Mouse (Mus musculus) heart, postnatal 4 days (tissue): ENCODE results near the gene Gng7. TPM values are rescaled to one million over a fixed set of nuclear protein-coding genes. Genes with fewer than 3 reads are reported as not detected.

Source experiments
- DNase-seq: peaks from one replicate; pipeline ENCODE4 v3.0.0; 2021
- total RNA-seq, 2 experiments: library from RNA; stranded (reverse); gene quantifications; 2 replicates each; pipeline ENCODE4 v1.2.3; 2021

The Gng7 gene
- total RNA-seq, 2 experiments from 2014 or later, result 0.38 to 0.47 TPM

DNA sequence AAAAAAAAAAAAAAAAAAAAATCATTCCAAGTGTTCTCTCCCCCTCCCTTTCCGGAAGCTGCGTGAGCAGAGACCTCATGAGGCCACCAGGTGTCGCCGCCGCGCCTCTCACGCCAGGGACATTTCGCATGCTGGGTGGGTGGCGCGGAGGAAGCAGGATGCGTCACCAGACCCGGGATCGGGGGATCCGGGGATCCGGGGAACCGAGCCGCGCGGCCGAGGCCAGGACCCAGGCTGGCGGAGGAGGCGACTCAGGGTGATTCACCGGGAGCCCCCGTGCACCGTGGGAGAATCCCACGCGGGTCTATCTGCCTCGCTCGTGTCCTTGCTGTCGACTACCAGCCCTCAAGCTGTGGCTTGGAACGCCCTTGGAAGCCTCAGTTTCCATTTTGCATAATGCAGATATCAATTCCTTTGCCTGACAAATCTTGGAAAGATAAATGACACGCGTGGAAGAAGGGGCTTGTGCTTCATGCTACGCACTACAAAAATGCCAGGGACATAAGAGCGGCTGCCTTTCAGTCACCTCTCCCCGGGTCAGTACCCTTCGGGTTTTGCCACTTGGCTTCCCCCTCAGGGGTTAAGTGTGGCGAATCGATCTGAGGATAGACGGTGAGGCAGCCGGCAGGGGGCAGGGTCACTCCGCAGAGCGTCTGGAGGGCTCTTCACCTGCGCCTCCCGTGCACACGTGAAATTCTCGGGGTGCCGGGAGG is 86.0 kb downstream of the Gng7 start:
- peak; percentile 95 for DNase-seq

DNA sequence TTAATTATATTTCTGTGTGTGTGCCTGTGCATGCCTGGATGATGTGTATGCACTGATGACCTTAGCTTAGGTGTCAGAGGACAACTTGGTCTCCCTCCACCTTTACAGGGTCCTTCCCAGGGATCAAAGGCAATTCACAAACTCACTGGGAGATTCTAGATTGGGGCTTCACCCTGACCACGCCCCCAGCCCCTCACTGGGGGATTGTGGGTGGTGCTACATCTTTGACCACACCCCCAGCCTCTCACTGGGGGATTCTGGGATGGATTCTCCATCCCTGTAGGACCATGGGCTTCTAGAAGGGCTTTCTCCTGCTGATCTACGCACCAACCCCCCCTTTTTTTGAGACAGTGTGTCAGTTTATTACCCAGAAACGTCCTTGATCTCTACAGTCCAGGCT is 89.3 kb downstream of the Gng7 start:
- no peak for DNase-seq

DNA sequence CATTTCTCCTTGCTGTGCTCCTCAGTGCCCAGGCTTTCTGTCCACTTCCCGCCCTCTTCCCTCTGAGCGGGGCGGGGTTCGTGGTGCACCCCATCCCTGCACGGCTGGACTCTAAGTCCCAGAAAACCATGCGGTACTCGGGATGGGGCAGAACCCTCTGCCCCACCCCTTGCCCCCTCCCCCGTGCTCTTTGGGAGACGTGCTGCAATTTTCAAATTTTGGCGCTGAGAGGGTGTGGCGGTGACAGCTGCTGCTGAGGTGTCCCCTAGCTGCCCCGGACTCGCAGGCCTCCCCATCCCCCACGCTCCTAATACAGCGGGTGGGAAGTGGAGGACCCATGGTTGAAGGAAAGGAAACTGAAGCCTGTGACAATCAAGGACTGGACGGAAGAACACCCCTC is 92.8 kb downstream of the Gng7 start:
- DNase-seq, result peak; percentile 57

DNA sequence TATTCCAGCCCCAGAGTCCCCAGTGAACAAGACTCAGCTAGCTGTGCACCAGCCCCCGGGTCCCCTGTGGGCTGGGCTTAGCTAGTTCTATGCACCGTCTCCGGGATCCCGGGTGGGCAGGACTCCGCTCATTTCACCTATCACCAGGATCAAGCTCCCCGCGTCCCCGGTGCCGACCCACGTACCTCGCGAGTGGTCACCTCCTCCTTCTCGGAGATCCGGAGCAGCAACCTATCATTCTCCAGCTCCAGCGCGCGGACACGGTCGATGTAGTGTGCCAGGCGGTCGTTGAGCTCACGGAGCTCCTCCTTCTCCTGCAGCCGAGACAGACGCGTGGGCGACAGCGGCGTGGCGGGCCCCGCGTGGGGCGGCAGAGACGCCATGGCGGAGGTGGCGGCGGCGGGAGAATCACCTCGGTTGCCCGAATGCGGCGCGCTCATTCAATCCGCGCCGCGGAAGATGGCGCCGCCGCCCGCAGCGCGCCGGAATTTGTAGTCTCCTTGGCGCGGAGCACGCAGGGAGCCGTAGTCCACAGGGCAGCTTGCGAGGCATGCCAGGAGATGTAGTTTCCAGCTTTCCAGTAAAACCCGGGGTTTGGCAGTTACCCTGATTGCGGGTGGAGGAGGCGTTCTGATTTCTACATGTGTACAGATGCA is 96.8 kb downstream of the Gng7 start, which contains the start of gene Lmnb2:
Lmnb2 (minus strand) TSS at position 467 of the 656 bp plus-strand sequence.
- peak; percentile 76 for DNase-seq

DNA sequence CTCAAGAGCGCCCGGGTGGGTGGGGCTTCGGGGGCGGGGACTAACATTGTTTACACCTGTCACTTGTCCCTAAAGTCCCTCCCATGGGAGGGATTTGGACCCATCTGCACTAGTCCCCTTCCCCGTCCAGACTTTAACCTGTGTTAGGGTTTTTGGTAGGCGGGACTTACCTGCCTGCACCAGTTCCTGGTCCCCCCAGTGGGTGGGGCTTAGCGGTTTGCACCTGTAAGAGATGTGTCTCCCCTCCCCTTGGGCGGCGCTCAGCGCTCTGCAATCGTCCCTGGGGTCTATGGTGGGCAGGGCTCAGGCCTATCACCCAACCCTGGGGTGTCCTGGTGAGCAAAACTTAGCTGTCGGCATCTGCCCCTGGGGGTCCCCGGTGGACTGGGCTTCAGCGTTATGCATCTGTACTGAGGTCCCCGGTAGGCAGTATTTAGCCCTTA is 97.4 kb downstream of the Gng7 start:
- no peak for DNase-seq

DNA sequence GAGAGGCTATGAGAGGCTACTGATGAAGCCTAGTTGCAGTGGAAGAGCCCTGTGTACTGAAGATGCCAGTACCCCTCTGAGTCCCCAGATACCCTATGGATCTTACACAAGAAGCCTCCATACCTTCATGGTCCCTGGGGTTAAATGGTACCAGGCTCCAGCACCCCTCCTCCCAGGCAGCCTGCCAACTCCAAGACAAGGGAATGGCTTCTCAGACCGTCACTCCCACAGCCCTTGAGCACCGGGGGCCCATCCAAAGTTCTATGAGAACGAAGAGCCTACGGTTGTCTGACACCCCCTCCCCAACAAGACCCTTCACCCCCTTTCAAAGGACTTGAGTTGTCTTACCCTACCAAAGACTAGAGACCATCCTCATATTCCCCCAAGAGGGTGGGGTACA is 99.0 kb downstream of the Gng7 start:
- DNase-seq, result no peak

DNA sequence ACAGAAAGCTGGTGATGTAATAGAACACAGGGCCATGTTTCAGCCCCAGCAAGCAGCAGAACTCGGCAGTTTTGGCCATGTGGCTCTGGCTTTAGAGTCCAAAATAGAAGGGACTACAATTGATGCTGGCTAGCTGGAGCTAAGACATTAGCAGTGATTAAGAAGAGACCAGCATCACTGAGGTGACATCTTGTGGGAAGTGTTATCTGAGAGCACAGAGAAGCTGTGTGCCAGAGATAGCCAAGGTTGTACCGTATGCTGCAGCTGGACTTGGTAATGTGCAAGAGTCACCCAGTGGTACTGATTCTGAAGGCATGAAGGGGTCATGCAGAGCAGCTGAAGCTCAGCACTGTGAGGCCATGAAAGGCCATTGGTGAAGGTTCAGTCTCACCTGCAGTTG is 99.5 kb downstream of the Gng7 start:
- DNase-seq, result no peak

DNA sequence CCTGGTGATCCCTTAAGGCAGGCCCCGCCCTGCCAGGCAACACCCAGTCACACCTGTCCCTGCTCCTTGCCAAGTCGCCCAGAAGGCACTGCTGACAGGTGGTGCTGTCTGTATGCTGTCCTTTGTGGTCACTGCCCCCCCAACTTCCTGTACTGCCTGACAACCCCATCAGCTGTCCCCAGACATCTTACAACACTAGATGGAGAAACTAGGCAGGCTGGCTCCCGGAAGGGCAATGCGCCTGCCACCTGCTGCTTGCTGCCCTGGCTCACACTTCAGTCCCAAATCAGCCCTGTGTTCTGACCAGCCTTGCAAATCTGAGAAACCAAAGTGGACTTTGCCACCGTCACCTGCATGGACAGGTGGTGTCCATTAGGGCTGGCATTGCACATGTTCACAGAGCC is 100.5 kb downstream of the Gng7 start:
- DNase-seq, result no peak

DNA sequence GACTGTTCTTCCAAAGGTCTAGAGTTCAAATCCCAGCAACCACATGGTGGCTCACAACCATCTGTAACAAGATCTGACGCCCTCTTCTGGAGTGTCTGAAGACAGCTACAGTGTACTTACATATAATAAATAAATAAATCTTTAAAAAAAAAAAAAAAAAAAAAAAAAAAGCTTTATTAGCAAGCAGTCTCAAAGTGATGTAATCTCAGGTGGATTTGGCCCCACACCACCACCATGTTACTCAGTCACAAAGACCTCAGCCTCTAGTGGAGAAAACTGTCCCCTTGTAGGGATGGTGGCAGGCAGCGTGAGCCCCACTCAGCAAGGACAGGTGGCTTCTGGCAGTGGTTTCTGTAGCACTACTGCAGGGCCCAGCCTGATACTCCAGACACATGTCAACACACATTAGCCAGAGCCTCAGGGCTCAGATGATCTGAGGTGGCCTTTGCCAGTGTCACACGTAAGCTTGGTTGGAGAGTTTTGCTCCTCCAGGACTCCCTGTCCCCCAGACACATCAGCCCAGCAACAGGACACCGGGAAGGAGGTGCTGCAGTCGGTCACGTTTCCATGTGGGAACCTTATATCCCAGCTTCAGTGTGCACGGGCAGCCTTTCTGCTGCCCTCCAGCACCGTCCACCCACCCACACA is 101.3 kb downstream of the Gng7 start:
- DNase-seq, result no peak

DNA sequence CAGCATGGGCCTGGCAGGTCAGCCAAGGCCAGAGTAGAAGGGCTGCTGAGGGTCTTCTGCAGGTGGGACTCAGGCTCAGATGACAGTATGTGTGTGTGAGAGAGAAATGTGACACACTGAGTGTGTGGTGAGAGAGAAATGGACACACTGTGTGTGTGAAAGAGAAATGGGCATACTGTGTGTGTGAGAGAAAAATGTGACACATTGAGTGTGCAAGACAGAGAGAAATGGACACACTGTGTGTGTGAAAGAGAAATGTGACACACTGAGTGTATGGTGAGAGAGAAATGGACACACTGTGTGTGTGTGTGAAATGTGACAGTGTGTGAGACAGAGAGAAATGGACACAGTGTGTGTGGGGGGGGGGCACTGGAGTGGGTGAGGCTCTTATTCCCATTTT is 102.9 kb downstream of the Gng7 start:
- no peak for DNase-seq

DNA sequence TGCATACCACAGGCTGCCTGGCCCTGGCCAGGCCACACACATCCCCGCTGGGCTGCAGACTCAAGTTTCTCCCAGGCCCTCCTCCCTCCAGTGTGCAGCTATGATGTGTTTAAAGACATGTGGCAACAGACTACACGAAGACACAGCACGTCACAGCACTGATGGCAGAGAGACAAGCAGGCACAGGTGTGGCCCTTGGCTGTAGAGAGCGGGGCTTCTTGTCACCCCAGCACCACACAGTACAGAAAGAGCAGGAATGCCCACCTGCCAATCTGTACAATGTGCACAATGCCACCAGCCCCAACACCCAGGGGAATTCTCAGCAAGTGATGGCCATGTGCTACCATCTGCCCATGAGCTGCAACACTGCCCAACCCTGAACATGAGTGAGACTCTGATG is 103.4 kb downstream of the Gng7 start:
- DNase-seq, result no peak

DNA sequence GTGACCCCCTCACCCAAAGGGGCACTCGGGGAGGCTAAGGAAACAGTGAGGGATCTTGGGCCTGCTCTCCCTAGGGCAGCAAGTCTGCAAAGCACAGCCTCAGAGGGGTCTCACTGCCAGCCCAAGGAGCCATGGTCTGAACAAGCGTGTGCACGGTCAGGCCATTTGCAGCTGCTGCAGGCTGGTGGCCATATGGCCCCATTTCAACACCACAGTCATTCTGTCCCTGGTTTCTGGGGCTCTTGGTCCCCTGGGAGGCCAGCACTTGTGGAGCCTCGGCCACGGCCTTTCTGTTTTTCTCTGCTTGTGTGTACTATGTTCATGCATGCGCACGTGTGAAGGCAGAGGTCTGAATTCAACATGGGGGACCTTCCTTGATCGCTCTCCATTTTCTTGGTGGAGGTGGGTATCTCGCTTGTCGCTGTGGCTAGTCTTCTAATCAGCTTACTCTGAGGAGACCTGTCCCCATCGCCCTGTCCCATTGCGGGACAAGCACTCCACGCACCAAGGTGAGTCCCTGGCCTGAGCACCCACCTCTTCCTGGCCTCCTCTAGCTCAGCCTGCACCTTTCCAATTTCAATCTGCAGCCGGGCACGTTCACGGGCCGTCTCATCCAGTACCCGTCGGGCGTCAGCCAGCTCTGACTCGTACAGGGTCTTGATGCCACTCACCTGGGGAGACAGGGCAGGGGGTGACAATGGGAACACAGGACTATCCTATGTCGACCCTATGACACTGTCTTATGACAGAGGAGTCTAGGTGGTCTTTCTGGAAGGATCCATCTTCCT is 105.2 kb downstream of the Gng7 start:
- DNase-seq, result no peak

DNA sequence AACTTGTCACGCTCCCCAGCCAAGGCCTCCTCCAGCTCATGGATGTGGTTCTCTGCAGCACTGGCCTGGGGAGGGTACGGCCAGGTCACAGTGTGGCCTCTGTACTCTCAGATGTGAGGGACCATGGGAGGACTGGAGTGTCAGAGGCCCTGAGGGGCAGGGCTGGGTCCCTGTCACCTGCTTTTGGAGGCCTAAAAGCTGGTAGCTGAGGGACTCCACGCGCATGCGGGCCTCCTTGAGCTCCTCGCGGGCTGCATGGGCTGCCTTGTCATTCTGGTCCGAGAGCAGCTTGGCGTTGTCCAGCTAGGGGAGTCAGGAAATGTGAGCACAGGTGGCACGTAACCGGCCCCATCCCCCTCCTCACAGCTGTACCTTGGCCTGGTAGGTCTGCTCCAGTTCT is 110.0 kb downstream of the Gng7 start:
- no peak for DNase-seq

DNA sequence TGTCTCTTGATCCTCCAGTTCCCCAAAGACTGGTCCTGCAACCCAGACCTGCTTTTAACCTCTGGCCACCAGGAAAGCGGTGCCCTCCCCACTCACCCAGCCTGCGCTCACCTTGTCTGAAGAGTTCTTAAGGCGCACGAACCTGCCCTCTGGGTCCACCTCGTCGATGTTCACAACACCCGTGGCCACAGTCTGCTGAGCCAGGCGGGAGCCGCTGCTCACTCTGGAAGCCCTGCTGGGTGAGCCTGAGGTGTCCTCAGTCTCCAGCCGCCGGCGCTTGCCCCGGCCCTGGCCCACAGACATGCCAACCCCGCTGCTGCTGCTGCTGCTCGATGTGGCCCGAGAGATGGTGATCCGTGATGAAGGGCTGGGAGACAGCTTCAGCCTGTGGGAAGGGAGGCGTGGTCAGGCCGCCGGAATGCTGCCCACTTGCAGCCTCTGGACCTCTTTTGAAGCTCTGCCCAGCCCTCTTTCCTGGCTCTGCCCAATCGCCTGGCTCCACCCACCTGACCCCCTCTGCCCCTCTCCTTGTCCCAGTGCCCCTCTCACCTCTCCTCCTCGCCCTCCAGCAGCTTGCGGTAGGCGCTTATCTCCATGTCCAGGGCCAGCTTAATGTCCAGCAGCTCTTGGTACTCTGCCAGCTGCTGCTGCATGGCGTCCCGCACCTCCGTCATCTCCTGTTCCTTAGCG is 110.6 kb downstream of the Gng7 start:
- no peak for DNase-seq

DNA sequence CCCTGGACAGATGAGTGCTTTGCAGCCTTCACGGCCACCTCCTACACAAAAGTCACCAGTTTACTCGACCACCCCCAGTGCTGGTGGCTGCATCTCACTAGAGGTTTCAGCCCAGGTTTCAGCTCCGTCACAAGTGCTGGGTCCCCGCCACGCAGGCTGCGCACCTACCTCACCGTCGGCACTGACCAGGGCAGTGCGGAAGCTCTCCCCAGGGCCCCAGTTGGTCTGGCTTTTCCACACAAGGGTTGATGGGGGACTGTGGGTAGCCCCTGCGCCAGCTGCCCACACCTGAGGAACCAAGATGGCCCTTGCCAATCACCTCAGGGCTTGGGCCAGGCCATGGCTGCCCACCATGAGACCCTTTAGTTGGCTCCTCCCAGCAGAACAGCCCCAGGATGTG is 111.5 kb downstream of the Gng7 start:
- no peak for DNase-seq

DNA sequence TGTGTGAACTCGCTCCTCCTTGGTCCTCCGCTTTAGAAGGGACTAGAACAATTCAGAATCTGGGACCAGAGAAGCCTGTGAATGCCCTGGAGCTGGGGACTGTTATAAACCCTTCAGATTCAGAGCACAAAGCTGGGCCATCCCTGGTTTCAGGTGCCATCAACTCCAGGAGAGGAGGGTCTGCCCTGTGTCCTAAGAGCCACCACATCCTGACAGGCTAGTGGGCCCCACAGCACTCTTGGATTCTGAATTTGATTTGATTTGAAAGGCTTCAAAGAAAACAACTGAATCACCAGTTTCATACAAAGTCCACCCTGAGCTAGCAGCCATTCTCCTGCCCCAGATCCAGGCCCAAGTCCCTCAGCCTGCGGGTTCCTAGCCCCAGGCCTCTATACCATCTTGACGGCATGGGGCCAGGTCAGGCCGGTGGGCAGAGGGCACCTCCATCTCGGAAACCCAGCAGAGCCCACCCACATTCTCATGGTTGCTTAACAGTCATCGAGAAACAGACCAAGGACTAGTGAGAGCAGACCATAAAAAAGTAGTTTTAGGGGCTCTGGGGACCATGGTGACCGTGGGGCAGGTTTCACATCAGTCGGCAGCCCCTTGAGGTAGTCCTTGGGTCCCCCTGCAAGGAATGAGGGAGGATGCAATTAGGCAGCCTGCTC is 112.3 kb downstream of the Gng7 start:
- DNase-seq, result no peak

DNA sequence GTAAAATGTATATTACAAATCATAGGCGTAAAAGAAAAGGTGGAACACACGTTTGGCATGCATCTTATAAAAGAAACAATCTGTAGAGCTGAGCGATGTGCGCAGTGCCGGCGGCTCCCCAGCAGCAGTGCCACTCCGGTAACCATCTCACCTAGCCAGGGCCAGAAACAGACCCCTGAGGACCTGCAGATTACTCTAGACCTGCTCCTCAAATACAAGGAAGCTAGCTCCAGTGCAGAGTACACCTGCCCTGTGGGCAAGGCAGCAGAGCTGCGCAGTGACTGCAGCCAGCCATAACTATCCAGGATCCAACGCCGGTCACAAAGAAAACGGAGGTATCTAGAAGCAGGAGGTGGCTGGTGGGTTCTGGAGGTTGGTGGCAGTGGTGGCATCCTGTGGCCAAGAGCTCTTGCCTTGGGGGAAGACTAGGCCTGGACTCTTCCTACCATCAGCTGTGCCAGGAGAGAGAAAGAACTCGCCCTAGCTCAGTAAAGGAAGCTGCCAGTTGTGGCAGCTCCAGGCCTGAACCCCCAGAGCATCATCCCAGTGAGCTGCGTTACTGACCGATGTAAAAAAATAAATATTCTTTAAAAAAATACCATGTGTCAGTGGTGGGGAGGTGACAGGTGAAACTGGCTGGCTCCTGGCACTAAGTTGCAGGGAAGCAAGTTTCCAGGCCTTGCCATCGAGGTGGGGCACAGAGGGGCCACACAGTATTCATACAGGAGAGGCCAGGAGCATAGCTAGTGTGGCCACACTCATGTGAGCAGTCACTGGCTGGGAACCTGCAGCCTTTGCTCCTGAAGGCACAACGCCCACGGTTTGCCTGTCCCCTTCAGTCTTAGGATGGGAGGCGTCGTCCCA is 113.1 kb downstream of the Gng7 start:
- DNase-seq, result no peak

DNA sequence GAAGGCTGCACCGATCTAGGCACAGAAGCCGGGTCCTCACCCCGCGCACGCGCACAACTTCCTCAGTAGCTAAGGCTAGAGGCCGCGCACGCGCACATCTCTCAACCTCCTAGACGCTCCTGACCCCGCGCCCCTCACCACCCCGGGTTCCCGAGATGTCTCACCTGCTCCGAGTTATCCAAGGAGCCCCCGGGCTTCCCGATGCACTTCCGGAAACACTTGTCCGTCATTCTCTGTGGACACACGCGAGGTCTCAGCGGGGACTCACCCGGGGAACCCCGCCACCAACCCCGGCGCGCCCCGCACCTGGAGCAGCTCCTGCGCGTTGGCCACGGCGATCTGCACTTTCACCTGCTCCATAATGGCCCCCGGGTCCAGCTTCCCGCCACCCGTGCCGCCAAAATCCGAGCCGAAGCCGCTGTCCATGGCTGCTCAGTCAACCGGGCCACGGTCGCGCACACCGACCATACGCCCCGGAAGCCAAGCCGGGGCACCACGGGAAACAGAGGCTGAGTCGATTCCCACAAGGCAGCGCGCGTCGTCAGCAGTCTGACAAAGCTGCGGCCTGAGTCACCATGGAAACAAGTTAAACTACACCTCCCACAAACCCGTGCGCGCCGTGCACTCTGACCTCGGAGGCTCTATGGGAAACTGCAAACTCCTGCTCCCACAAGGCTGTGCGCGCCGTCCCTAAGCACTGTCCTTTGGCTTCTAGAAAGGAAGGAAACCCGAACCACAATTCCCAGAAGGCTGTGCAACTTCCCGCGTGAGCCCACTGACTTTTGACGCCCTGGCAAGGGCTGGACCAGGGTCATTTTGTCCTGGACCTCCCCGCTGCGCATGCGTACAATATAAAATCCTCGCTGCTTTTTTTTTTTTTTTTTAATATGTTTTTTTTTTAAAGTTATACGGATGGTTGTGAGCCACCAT is 114.2 kb downstream of the Gng7 start, which contains the start of gene Timm13:
Timm13 (minus strand) TSS at position 652 of the 930 bp plus-strand sequence.
- DNase-seq, result peak; percentile 96

DNA sequence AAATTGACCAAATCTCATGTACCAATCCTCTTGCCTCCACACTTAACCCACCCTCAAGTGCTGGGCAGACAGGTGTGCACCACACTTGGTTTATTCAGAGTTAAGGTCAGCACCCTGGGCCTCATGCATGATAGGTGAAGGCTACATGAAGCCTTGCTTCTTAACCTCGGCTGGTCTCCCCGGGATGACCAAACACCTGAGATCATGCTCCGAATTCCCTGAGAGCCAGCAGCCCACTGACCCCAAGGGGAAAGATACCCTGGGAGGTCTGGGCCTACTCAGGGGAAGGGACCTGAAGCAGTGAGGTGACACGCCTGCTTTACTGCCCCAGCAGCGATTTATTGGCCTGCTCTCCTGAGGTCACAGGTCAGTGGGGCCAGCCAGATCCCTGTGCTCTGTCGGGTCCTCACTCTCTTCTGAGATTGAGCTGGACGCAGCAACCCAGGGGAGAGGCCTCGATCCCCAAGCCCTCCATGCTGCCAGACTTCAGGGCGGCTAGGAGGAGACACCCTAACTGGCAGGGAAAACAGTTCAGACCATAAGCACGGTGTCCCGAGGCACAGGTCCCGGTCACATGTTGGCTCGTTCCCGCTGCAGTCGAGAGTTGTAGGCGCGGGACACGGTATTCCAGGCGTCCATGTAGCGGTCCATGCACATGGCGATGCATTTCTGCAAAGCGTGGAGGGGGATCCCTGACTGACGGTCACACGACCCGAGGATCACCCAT is 115.0 kb downstream of the Gng7 start:
- no peak for DNase-seq
